Mouse (Mus musculus) limb, embryonic 13.5 days (tissue): ENCODE results near the gene Inpp5b. TPM values are rescaled to one million over a fixed set of nuclear protein-coding genes. Genes with fewer than 3 reads are reported as not detected.
"Not testable (repeated sequence)": the region's sequence is repeated elsewhere in the genome, so short reads cannot be mapped to it uniquely, and the experiment has no call there.

Experiments
- ATAC-seq: fragments of 200-750 bp; cut with Nextera tagmentation; 2 replicates; pipeline ENCODE4 v1.8.0; 2017; ENCODE audit warnings: low read depth, moderate number of reproducible peaks, moderate TSS enrichment; ENCODE audit not compliant: low FRiP score
- H3K27ac ChIP-seq: fragments of 300-500 bp; sonication (generic); 2 replicates; pipeline ENCODE4 v1.5.1; 2015; ENCODE audit warnings: inconsistent platforms, mild to moderate bottlenecking, moderate library complexity
- H3K27me3 ChIP-seq: fragments of 300-500 bp; sonication (generic); 2 replicates; pipeline ENCODE4 v1.6.1; 2015; ENCODE audit warnings: mild to moderate bottlenecking, inconsistent platforms
- H3K36me3 ChIP-seq: fragments of 300-500 bp; sonication (generic); 2 replicates; pipeline ENCODE4 v1.6.1; 2015; ENCODE audit warnings: inconsistent platforms, mild to moderate bottlenecking, moderate library complexity
- H3K4me1 ChIP-seq: fragments of 300-500 bp; sonication (generic); 2 replicates; pipeline ENCODE4 v1.6.1; 2015; ENCODE audit warnings: inconsistent platforms
- H3K4me2 ChIP-seq: fragments of 300-500 bp; sonication (generic); replicated peaks from 2 replicates; pipeline ENCODE4 v1.6.1; 2015; ENCODE audit warnings: inconsistent platforms, mild to moderate bottlenecking, moderate library complexity
- H3K4me3 ChIP-seq: fragments of 300-500 bp; sonication (generic); 2 replicates; pipeline ENCODE4 v1.5.1; 2015; ENCODE audit warnings: moderate library complexity, mild to moderate bottlenecking, inconsistent platforms
- H3K9ac ChIP-seq: fragments of 300-500 bp; sonication (generic); 2 replicates; pipeline ENCODE4 v1.6.1; 2015; ENCODE audit warnings: mild to moderate bottlenecking, inconsistent platforms
- H3K9me3 ChIP-seq: fragments of 300-500 bp; sonication (generic); 2 replicates; pipeline ENCODE4 v1.6.1; 2016; ENCODE audit warnings: inconsistent platforms
- WGBS: fragments of 180-500 bp; shearing (Covaris S2); methylation state at CpG from one replicate; pipeline ENCODE4 v1.1.7; 2015; 5-methylcytosine and 5-hydroxymethylcytosine counted together
- polyA plus RNA-seq: library from polyadenylated mRNA; unstranded; fragments of >200 nt; fragmentation: Nextera tagmentation; extraction: Ambion mirVana; gene quantifications from 2 replicates; pipeline ENCODE4 v1.2.1, GENCODE M21; 2015

Gene Inpp5b
- polyA plus RNA-seq, 1 experiment from 2014 or later: 25.2 TPM

- Histone ChIP-seq H3K4me1 (peaks cover 77% of the 10 kb centered on the region), H3K27me3 (no peaks in the 10 kb centered on the region), H3K9ac (peak overlapping the region; percentile 63), H3K4me3 (peak overlapping the region; percentile 29), H3K36me3 (peaks cover 26% of the 10 kb centered on the region), H3K9me3 (no peaks in the 10 kb centered on the region), H3K4me2 (peak overlapping the region; percentile 77), H3K27ac (peak overlapping the region; percentile 97)
- ATAC-seq: peak; percentile 3; the same call in 1 of the 2 replicates
- 7% methylated on average over 6 of the region's 6 CpGs for WGBS
These were observed 37.5 kb upstream of the Inpp5b start for GRCm38 (mm10) chr4:124703881-124704796.

GRCm38 (mm10) chr4:124704797-124705474 is 36.7 kb upstream of the Inpp5b start:
- Histone ChIP-seq H3K4me3 (peak overlapping the region; percentile 29), H3K27me3 (no peaks in the 10 kb centered on the region), H3K27ac (peak overlapping the region; percentile 97), H3K4me1 (peaks cover 79% of the 10 kb centered on the region), H3K4me2 (peak overlapping the region; percentile 77), H3K36me3 (peaks cover 26% of the 10 kb centered on the region), H3K9ac (peak overlapping the region; percentile 63), H3K9me3 (no peaks in the 10 kb centered on the region)
- 18% methylated on average over 11 of the region's 11 CpGs for WGBS
- ATAC-seq: no peak

- Histone ChIP-seq H3K36me3 (peaks cover 26% of the 10 kb centered on the region), H3K27me3 (no peaks in the 10 kb centered on the region), H3K9me3 (no peaks in the 10 kb centered on the region), H3K4me2 (peak overlapping the region; percentile 77; the same call in 1 of the 2 replicates), H3K9ac (0 out of 2 replicates have a peak overlapping the region, but pooled peaks have one; percentile 35), H3K27ac (peak overlapping the region; percentile 97; the same call in 1 of the 2 replicates), H3K4me3 (no peak overlapping the region), H3K4me1 (peaks cover 86% of the 10 kb centered on the region)
- WGBS: 90% methylated on average over 23 of the region's 23 CpGs
- ATAC-seq: no peak
These were observed 35.9 kb upstream of the Inpp5b start for GRCm38 (mm10) chr4:124705661-124706269.

GRCm38 (mm10) chr4:124707381-124708199 is 34.1 kb upstream of the Inpp5b start:
- WGBS: 84% methylated on average over 25 of the region's 25 CpGs
- not testable (repeated sequence) for H3K9me3 ChIP-seq, H3K4me3 ChIP-seq, ATAC-seq, H3K4me2 ChIP-seq, H3K9ac ChIP-seq, H3K27me3 ChIP-seq
- Histone ChIP-seq H3K27ac (peak overlapping the region; percentile 97), H3K4me1 (peaks cover 76% of the 10 kb centered on the region), H3K36me3 (peaks cover 26% of the 10 kb centered on the region)

GRCm38 (mm10) chr4:124708200-124708517 is 33.5 kb upstream of the Inpp5b start:
- peaks cover 70% of the 10 kb centered on the region for H3K4me1 ChIP-seq
- H3K36me3 ChIP-seq: peaks cover 26% of the 10 kb centered on the region
- peak overlapping the region; percentile 48; the same call in 1 of the 2 replicates for H3K9ac ChIP-seq
- not testable (repeated sequence) for H3K9me3 ChIP-seq, ATAC-seq, H3K27me3 ChIP-seq
- WGBS: 4% methylated on average over 1 of the region's 1 CpGs
- peak overlapping the region; percentile 97 for H3K27ac ChIP-seq
- H3K4me2 ChIP-seq: peak overlapping the region; percentile 63
- peak overlapping the region; percentile 29 for H3K4me3 ChIP-seq

- peak overlapping the region; percentile 48; the same call in 1 of the 2 replicates for H3K9ac ChIP-seq
These were observed 32.9 kb upstream of the Inpp5b start for GRCm38 (mm10) chr4:124708518-124709477.

GRCm38 (mm10) chr4:124709961-124710446 is 31.6 kb upstream of the Inpp5b start:
- Histone ChIP-seq H3K9ac (peak overlapping the region; percentile 56), H3K27me3 (no peaks in the 10 kb centered on the region), H3K27ac (peak overlapping the region; percentile 97), H3K36me3 (peaks cover 26% of the 10 kb centered on the region), H3K4me2 (peak overlapping the region; percentile 63), H3K4me3 (peak overlapping the region; percentile 29), H3K4me1 (peaks cover 55% of the 10 kb centered on the region), H3K9me3 (no peaks in the 10 kb centered on the region)
- no peak for ATAC-seq
- 3% methylated on average over 18 of the region's 18 CpGs for WGBS

More at GRCm38 (mm10) chr4:124708518-124709477, 32.9 kb upstream of the Inpp5b start:
- Histone ChIP-seq H3K36me3 (peaks cover 26% of the 10 kb centered on the region), H3K4me3 (peak overlapping the region; percentile 29), H3K9me3 (no peaks in the 10 kb centered on the region), H3K27ac (peak overlapping the region; percentile 97), H3K27me3 (no peaks in the 10 kb centered on the region), H3K4me1 (peaks cover 64% of the 10 kb centered on the region), H3K4me2 (peak overlapping the region; percentile 63)
- under 1% methylated on average over 41 of the region's 41 CpGs for WGBS
- ATAC-seq: peak; percentile 90

GRCm38 (mm10) chr4:124710776-124711291 is 30.8 kb upstream of the Inpp5b start:
- Histone ChIP-seq H3K9me3 (no peaks in the 10 kb centered on the region), H3K4me3 (no peak overlapping the region), H3K4me1 (peaks cover 53% of the 10 kb centered on the region), H3K27ac (peak overlapping the region; percentile 97; the same call in 1 of the 2 replicates), H3K4me2 (peak overlapping the region; percentile 63), H3K27me3 (no peaks in the 10 kb centered on the region), H3K36me3 (peaks cover 23% of the 10 kb centered on the region), H3K9ac (no peak overlapping the region)
- 11% methylated on average over 5 of the region's 5 CpGs for whole genome bisulfite sequencing
- no peak for ATAC-seq

- WGBS: 85% methylated on average over 6 of the region's 6 CpGs
- ATAC-seq: no peak
- no peaks in the 10 kb centered on the region for H3K9me3 ChIP-seq
- H3K9ac ChIP-seq: no peak overlapping the region
- H3K4me2 ChIP-seq: no peak overlapping the region
- H3K36me3 ChIP-seq: peaks cover 19% of the 10 kb centered on the region
- H3K27ac ChIP-seq: no peak overlapping the region
- H3K4me1 ChIP-seq: peaks cover 47% of the 10 kb centered on the region
- no peaks in the 10 kb centered on the region for H3K27me3 ChIP-seq
- H3K4me3 ChIP-seq: no peak overlapping the region
These were observed 29.0 kb upstream of the Inpp5b start for GRCm38 (mm10) chr4:124712618-124713017.

GRCm38 (mm10) chr4:124713850-124714249 is 27.8 kb upstream of the Inpp5b start:
- peaks cover 27% of the 10 kb centered on the region for H3K36me3 ChIP-seq
- not testable (repeated sequence) for H3K27me3 ChIP-seq, H3K9ac ChIP-seq, H3K27ac ChIP-seq, H3K4me3 ChIP-seq, H3K9me3 ChIP-seq, ATAC-seq, H3K4me2 ChIP-seq
- H3K4me1 ChIP-seq: peaks cover 38% of the 10 kb centered on the region
- 59% methylated on average over 5 of the region's 5 CpGs for WGBS
